Mouse (Mus musculus) neutrophil, adult 5-6 weeks (primary cell): ENCODE data around the gene Gm9999. TPM values are rescaled to one million over a fixed set of nuclear protein-coding genes. Genes with fewer than 3 reads are reported as not detected.

ENCODE experiments used
- ATAC-seq: fragments of 151-379, 151-347 bp; 2 replicates; pipeline ENCODE4 v1.8.0; 2017; ENCODE audit warnings: mild to moderate bottlenecking, moderate TSS enrichment; ENCODE audit not compliant: insufficient number of reproducible peaks, poor library complexity, low FRiP score, severe bottlenecking; ENCODE audit errors: extremely low read depth
- total RNA-seq: library from RNA; stranded (forward); fragments of 200-1000 nt; gene quantifications from 2 replicates; pipeline ENCODE4 v1.2.3, GENCODE M21; 2017

The Gm9999 gene
- total RNA-seq, 1 experiment from 2014 or later, result not detected

- ATAC-seq, result no peak
These were observed 14.4 kb downstream of the Gm9999 start for GRCm38 (mm10) chr7:46997644-46998395.

DNA sequence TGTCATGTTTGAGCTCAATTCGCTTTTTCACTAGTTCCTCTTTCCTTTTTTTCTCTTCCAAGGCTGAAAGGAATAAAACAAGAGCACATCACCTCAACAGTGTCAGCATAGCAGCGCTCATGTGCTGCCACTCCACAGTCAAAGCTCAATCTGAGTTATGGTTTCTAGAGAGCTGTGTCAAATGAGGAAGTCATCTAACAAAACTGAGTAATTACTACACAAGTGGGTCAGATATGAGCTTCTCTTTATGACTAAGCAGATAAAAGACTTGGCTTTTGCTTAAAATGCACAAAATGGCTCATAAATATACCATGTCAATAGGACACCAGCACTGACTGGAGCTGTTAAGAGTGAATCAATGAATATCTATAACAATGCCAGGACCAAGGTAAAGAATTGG, 15.6 kb downstream of the Gm9999 start:
- ATAC-seq, result peak; percentile 52; the same call in 1 of the 2 replicates

DNA sequence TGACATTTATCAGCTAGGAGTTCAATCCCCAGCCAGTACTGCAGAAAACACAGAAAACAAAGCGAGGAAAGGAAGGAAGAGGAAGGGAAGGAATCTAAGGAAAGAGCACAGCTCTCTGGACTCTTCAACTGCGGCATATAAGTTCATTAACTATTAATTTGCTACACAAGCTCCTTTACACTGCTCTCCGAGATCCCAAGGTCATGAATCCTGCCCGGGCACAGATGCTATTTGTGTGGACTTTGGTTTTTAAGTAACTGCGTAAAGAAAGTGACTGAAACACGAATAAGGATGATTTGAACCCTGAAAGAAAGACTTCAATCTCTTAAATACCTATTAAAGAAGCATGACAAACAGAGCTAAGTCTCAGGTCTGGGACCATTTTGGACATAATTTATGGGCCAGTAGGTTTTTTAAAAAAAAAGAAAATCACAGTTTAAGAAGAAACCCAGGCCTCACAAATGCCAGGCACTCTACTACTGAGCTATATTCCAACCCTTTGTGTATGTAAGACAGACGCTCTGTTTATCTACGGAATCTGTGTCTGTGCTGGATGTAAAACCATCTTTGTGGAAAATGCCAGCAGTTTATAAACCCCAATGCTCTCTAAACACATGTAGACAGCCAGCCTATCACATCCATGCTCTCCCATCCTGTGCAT, 16.7 kb downstream of the Gm9999 start:
- ATAC-seq, result no peak

DNA sequence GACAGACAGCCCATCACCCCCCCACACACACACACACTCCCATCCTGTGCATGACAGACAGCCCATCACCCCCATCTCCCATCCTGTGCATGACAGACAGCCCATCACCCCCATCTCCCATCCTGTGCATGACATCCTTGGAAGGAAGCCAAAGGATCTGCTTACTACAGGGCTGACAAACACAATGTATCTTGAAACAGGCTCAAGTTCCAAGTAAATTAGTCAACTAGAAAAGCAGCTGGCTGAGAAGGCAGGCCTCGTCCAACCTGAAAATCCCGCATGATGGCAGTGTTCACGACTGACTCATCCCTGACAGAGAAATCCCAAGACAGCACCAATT, 17.2 kb downstream of the Gm9999 start:
- ATAC-seq, result no peak

GRCm38 (mm10) chr7:47001125-47001899, 17.9 kb downstream of the Gm9999 start:
- no peak for ATAC-seq

DNA sequence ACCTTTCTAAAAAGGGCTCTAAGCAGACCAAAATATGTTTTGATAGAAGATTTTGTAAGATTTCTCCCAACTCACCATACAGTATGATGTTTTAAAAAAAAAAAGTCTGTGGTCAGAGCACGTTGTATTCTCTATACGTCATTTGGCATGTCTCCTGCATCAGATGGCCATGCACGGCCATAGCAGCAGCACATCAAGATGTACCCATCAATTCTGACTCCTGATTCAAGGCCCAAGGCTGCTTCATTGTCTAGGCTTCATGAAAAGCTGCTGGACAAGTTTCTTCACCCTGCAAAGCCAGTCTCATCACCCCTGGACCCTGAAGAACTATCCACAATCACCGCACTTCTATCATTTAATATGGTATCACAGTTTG, 18.5 kb downstream of the Gm9999 start:
- ATAC-seq, result no peak

DNA sequence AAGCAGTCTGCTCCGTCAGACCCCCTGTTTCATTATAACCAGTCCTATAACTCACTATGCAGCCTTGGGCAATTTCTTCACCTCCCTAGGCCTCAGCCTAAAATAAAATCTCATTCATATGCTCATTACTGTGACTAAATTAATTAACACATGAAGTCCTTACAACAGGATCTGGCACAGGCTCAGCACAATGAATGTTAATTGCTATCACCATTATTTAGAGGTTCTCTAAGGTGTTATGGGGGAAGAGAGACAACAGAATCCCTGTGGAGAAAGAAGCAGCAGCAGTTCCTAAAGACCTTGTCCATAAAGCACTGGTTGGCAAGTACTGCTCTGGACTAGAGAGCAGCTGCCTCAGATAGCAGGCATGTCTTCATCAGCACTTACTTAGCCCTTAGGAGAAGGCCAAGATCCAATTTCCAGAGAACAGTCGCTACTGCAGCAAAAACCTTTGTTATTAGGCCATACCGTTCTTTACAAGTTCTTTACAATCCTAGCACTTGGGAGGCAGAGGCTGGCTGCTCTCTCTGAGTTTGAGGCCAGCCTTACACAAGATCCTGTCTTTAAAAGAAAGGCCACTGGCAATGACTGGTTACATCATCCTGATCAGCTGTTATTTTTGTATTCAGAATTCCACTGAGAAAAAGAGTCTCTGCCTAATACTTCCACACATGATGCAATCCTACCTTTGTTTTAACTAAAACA, 20.2 kb downstream of the Gm9999 start:
- no peak for ATAC-seq

DNA sequence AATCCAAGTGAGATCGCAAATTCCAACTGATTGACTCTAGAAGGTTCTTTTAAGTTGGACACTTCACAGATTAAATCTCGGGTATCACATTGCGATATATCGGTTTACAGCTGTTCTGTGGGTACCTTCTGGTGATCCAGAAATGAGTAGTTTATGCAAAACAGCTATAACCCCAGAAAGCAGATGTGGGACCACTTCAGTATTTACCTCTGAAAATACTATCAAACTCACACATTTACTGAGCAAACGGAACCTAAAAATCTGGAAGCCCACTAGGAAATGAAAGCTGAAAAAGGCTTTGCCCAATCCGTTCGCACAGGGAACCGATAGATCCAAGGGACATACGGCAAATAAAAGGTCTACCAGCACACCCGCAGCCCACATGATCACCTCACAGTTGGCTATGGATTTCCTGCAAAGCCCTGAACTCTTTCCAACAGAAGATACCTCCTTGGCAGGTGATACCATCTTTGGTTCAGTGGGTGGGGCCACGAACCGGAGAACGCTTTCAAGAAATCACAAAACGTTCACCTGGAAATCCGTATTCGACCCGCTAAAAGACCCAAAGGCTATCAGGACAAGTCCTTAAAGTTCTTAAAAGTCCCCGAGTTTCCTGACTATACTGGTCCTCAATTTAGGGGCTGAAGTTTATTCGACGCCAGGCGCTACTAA, 23.9 kb downstream of the Gm9999 start:
- no peak for ATAC-seq

GRCm38 (mm10) chr7:47007818-47008167, 24.4 kb downstream of the Gm9999 start:
- peak; percentile 30; the same call in 1 of the 2 replicates for ATAC-seq

- ATAC-seq, result peak; percentile 96
These were observed 25.0 kb downstream of the Gm9999 start, which contains the start of gene Spty2d1 for GRCm38 (mm10) chr7:47008168-47008993. Gene Spty2d1 (minus strand): TSS chr7:47008411.

GRCm38 (mm10) chr7:47013131-47013767, 29.9 kb downstream of the Gm9999 start:
- ATAC-seq, result peak; percentile 10; the same call in 1 of the 2 replicates

DNA sequence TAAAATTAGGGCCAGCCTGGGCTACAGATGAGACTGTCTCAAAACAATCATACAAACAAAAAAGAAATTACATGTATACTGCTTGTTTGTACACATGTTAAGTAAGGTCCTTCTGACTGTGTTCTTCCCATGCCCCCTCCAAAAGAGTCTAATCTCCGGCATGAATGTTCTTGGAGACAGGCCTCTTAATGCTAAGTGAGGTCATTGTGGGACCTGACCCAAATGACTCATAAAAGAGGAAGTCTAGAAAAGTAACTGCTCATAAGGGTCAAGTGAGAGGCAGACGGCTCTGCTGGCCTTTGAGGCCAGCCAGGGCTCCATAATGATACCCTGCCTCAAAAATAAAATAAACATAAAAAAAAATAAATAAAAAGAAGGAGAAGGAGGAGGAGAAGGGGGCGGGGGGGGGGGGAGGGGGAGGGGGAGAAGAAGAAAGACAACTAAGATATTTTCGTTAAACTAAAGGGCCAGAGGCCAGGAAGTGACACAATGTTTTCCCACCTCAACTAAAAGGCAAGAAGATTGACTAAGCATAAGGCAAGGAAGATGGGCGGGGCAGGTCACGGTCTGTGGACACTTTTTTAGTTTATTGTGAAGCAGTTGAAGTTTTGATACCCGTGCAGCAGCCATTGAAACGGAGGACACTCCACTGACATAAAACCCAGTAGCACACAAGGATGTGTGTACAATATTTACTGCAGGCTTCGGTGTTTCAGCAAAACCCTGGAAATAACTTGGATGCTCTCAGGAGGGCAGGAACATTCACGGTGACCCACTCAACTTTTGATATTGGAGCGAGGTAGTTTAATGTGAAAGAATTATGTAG, 31.4 kb downstream of the Gm9999 start:
- ATAC-seq, result peak; percentile 56; the same call in 1 of the 2 replicates

- peak; percentile 87 for ATAC-seq
These were observed 32.1 kb downstream of the Gm9999 start for GRCm38 (mm10) chr7:47015390-47016065.

DNA sequence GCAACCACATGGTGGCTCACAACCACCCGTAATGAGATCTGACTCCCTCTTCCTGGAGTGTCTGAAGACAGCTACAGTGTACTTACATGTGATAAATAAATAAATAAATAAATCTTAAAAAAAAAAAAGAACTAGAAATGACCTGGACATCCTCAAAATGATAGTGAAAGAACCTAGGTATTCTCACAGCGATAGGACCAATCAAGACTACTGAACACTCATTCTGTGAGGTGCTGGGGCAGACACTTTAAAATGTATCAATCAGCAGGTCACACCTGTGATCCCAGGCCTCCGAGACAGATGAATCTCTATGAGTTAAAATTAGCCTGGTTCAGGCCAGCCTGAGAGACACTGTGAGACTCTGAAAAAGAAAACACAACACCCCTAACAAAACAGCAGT, 33.2 kb downstream of the Gm9999 start:
- ATAC-seq, result no peak

GRCm38 (mm10) chr7:47017146-47017545, 33.8 kb downstream of the Gm9999 start:
- ATAC-seq, result no peak

DNA sequence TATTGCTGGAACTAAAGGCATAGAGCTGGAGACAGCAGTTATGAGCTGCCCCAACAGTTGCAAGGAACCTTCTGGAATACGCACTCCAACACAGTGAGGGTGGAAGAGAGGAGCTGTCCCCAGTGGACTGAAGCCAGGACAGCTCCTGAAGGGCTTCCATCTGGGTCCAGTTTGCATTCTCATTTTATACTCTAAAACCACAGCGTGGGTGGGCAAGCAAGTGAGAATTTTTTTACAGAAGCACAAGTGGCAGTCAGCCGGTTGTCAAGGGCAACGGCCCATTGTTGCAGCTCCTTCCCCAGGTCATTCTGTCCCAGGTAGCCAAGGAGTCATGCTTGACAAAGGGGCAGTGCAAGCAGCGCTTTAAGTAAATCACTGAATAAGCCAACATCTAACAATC, 36.3 kb downstream of the Gm9999 start:
- no peak for ATAC-seq
